Mouse (Mus musculus) liver, embryonic 14.5 days (tissue): ENCODE measurements around the gene Nceh1.

Source experiments
- CTCF ChIP-seq: IDR thresholded peaks from 2 replicates; pipeline ENCODE4 v1.5.1; 2016; ENCODE audit warnings: antibody characterized with exemption, low read depth, control low read depth
- EP300 ChIP-seq: IDR thresholded peaks from 2 replicates; pipeline ENCODE4 v1.6.1; 2016; ENCODE audit warnings: antibody characterized with exemption, low read depth

DNA sequence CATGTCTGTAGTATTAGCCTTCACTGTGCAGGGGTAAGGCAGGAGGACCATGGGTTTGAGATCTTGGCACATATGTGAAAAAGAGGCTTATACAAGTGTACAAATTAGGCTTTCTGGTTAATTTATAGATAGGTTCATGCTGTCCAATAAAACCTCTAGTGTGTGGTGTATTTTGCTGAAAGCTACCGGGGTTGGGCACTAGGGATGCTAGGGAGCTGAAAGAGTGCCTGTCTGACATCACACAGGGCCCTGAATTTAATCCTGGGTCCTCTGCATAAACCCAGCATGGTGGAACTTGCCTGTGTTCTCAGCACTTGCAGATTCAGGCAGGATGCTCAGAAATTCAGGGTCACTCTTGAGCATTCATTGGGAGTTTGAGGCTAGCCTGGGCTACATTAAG, 65.0 kb downstream of the Nceh1 start:
- TF ChIP-seq CTCF (no peak), EP300 (no peak)
